Mouse (Mus musculus) kidney, embryonic 15.5 days (tissue): ENCODE measurements around the gene Mvb12a. TPM values are rescaled to one million over a fixed set of nuclear protein-coding genes. Genes with fewer than 3 reads are reported as not detected.

ENCODE experiments used
- ATAC-seq: fragments of 200-750 bp; cut with Nextera tagmentation; replicated peaks from 2 replicates; pipeline ENCODE4 v1.8.0; 2017; ENCODE audit warnings: moderate TSS enrichment; ENCODE audit not compliant: low FRiP score
- H3K27ac ChIP-seq: fragments of 300-500 bp; sonication (generic); 2 replicates; pipeline ENCODE4 v1.5.1; 2015; ENCODE audit warnings: mild to moderate bottlenecking, inconsistent platforms
- H3K27me3 ChIP-seq: fragments of 300-500 bp; sonication (generic); 2 replicates; pipeline ENCODE4 v1.6.1; 2015; ENCODE audit warnings: inconsistent platforms
- H3K36me3 ChIP-seq: fragments of 300-500 bp; sonication (generic); 2 replicates; pipeline ENCODE4 v1.6.1; 2015; ENCODE audit warnings: inconsistent platforms
- H3K4me1 ChIP-seq: fragments of 300-500 bp; sonication (generic); 2 replicates; pipeline ENCODE4 v1.6.1; 2015; ENCODE audit warnings: inconsistent platforms
- H3K4me2 ChIP-seq: fragments of 300-500 bp; sonication (generic); 2 replicates; pipeline ENCODE4 v1.6.1; 2015; ENCODE audit warnings: moderate library complexity, mild to moderate bottlenecking, inconsistent platforms
- H3K4me3 ChIP-seq: fragments of 300-500 bp; sonication (generic); replicated peaks from 2 replicates; pipeline ENCODE4 v1.5.1; 2015; ENCODE audit warnings: mild to moderate bottlenecking, inconsistent platforms
- H3K9ac ChIP-seq: fragments of 300-500 bp; sonication (generic); 2 replicates; pipeline ENCODE4 v1.6.1; 2015; ENCODE audit warnings: mild to moderate bottlenecking, inconsistent platforms
- H3K9me3 ChIP-seq: fragments of 300-500 bp; sonication (generic); replicated peaks from 2 replicates; pipeline ENCODE4 v1.6.1; 2016; ENCODE audit warnings: inconsistent platforms
- WGBS: fragments of 180-500 bp; shearing (Covaris S2); methylation state at CpG from one replicate; pipeline ENCODE4 v1.1.7; 2015; ENCODE audit warnings: mixed read lengths; 5-methylcytosine and 5-hydroxymethylcytosine counted together
- polyA plus RNA-seq: library from polyadenylated mRNA; unstranded; fragments of >200 nt; fragmentation: Nextera tagmentation; extraction: Ambion mirVana; gene quantifications from 2 replicates; pipeline ENCODE4 v1.2.1, GENCODE M21; 2015

Gene Mvb12a
- 98.3 and 99.8 TPM in 2 replicates for polyA plus RNA-seq

- peaks cover 29% of the 10 kb centered on the region for H3K36me3 ChIP-seq
- H3K9me3 ChIP-seq = no peaks in the 10 kb centered on the region
- peak within 1 kb of the TSS; percentile 91 for H3K4me3 ChIP-seq
- H3K27ac ChIP-seq = peak within 1 kb of the TSS; percentile 78
- WGBS = under 1% methylated on average over 55 of the region's 55 CpGs
- peak; percentile 95 for ATAC-seq
- H3K4me1 ChIP-seq = peaks cover 19% of the 10 kb centered on the region
- H3K4me2 ChIP-seq = peak within 1 kb of the TSS; percentile 87
- peak within 1 kb of the TSS; percentile 85 for H3K9ac ChIP-seq
- H3K27me3 ChIP-seq = no peaks in the 10 kb centered on the region
Measured at GRCm38 (mm10) chr8:71542632-71543343, at the start of gene Mvb12a. Gene Mvb12a (plus strand): TSS chr8:71542922.

DNA sequence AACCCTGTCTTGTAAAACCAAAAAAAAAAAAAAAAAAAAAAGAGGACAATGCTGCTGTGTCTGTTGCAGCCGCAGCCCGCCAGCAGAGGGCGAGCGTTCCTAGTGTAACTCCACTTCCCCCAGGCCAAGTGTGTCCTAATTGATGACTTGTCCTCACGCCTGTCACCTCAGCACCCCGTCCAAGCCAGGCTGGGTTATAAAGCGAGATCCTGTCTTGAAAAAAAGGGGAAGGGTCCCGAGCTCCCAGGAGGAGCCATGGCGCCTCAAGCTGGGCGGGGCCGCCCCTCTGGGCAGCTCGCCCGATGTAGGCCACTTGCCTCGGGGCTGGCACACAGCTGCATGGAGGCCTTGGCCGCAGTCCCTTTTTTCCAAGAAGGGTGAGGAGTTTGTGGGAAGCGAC, 47.7 kb upstream of the Mvb12a start:
- H3K36me3 ChIP-seq = peaks cover 43% of the 10 kb centered on the region
- no peak overlapping the region for H3K9ac ChIP-seq
- peak overlapping the region; percentile 35; the same call in 1 of the 2 replicates for H3K4me2 ChIP-seq
- H3K4me1 ChIP-seq = peaks cover 52% of the 10 kb centered on the region
- ATAC-seq = peak; percentile 24; the same call in 1 of the 2 replicates
- WGBS = 19% methylated on average over 16 of the region's 16 CpGs
- H3K27me3 ChIP-seq = no peaks in the 10 kb centered on the region
- H3K27ac ChIP-seq = peak overlapping the region; percentile 90
- no peaks in the 10 kb centered on the region for H3K9me3 ChIP-seq
- H3K4me3 ChIP-seq = no peak overlapping the region

- H3K4me2 ChIP-seq = no peak overlapping the region; the same call in 1 of the 2 replicates
- no peak overlapping the region for H3K9ac ChIP-seq
- H3K4me3 ChIP-seq = no peak overlapping the region
- peaks cover 58% of the 10 kb centered on the region for H3K4me1 ChIP-seq
- peaks cover 35% of the 10 kb centered on the region for H3K36me3 ChIP-seq
- WGBS = 81% methylated on average over 5 of the region's 5 CpGs
- no peak for ATAC-seq
- peak overlapping the region; percentile 90 for H3K27ac ChIP-seq
- no peaks in the 10 kb centered on the region for H3K9me3 ChIP-seq
- H3K27me3 ChIP-seq = no peaks in the 10 kb centered on the region
Measured at GRCm38 (mm10) chr8:71495811-71496210, 46.9 kb upstream of the Mvb12a start.

GRCm38 (mm10) chr8:71496481-71496880, 46.2 kb upstream of the Mvb12a start:
- peaks cover 59% of the 10 kb centered on the region for H3K4me1 ChIP-seq
- H3K4me2 ChIP-seq = no peak overlapping the region; the same call in 1 of the 2 replicates
- H3K27ac ChIP-seq = peak overlapping the region; percentile 90
- peak; percentile 30 for ATAC-seq
- H3K36me3 ChIP-seq = peaks cover 28% of the 10 kb centered on the region
- no peaks in the 10 kb centered on the region for H3K9me3 ChIP-seq
- H3K9ac ChIP-seq = 0 out of 2 replicates have a peak overlapping the region, but pooled peaks have one; percentile 12
- no peak overlapping the region for H3K4me3 ChIP-seq
- whole genome bisulfite sequencing = 11% methylated on average over 11 of the region's 11 CpGs
- no peaks in the 10 kb centered on the region for H3K27me3 ChIP-seq

GRCm38 (mm10) chr8:71497077-71497645, 45.6 kb upstream of the Mvb12a start:
- Histone ChIP-seq H3K4me2 (no peak overlapping the region), H3K9me3 (no peaks in the 10 kb centered on the region), H3K27ac (peak overlapping the region; percentile 90), H3K9ac (no peak overlapping the region), H3K27me3 (no peaks in the 10 kb centered on the region), H3K4me1 (peaks cover 59% of the 10 kb centered on the region), H3K4me3 (no peak overlapping the region), H3K36me3 (peaks cover 23% of the 10 kb centered on the region)
- WGBS = 78% methylated on average over 1 of the region's 1 CpGs
- ATAC-seq = no peak

- ATAC-seq = peak; percentile 33
- peaks cover 59% of the 10 kb centered on the region for H3K4me1 ChIP-seq
- H3K27me3 ChIP-seq = no peaks in the 10 kb centered on the region
- WGBS = 5% methylated on average over 15 of the region's 15 CpGs
- 0 out of 2 replicates have a peak overlapping the region, but pooled peaks have one; percentile 4 for H3K9ac ChIP-seq
- H3K27ac ChIP-seq = peak overlapping the region; percentile 90
- peaks cover 14% of the 10 kb centered on the region for H3K36me3 ChIP-seq
- no peaks in the 10 kb centered on the region for H3K9me3 ChIP-seq
- peak overlapping the region; percentile 9 for H3K4me2 ChIP-seq
- H3K4me3 ChIP-seq = no peak overlapping the region
Measured at GRCm38 (mm10) chr8:71497881-71498501, 44.7 kb upstream of the Mvb12a start.

- Histone ChIP-seq H3K36me3 (peaks cover 6% of the 10 kb centered on the region), H3K4me1 (peaks cover 59% of the 10 kb centered on the region), H3K4me3 (no peak overlapping the region), H3K27ac (peak overlapping the region; percentile 90), H3K4me2 (peak overlapping the region; percentile 9), H3K9ac (no peak overlapping the region), H3K9me3 (no peaks in the 10 kb centered on the region), H3K27me3 (no peaks in the 10 kb centered on the region)
- WGBS = 21% methylated on average over 15 of the region's 16 CpGs
- peak; percentile 24; the same call in 1 of the 2 replicates for ATAC-seq
Measured at GRCm38 (mm10) chr8:71498816-71499690, 43.7 kb upstream of the Mvb12a start.

DNA sequence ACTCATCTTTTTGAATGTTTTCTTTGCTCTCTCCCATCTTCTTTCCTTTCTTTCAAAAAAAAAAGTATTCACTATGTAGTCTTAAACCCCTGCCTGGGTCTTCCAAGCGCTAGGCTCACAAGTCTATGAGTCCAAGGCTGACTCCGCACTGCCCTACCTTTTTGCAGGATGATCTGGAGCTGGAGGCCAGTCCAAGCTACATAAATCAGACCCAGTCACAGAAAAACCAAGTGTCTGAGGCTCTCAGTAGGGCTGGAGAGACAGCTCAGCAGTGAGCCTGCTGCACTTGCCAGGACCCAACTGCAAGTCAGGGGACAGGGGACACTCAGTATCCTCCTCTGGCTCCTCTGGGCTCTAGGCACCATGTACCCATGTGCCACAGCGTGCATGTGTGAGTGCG, 38.4 kb upstream of the Mvb12a start:
- no peak overlapping the region for H3K4me3 ChIP-seq
- H3K27me3 ChIP-seq = peaks cover 39% of the 10 kb centered on the region
- WGBS = 81% methylated on average over 4 of the region's 4 CpGs
- no peak for ATAC-seq
- H3K36me3 ChIP-seq = no peaks in the 10 kb centered on the region
- H3K9me3 ChIP-seq = no peaks in the 10 kb centered on the region
- no peak overlapping the region for H3K9ac ChIP-seq
- H3K4me2 ChIP-seq = no peak overlapping the region
- H3K4me1 ChIP-seq = peaks cover 29% of the 10 kb centered on the region
- 0 out of 2 replicates have a peak overlapping the region, but pooled peaks have one; percentile 37 for H3K27ac ChIP-seq

- H3K9me3 ChIP-seq = no peaks in the 10 kb centered on the region
- peaks cover 48% of the 10 kb centered on the region for H3K27me3 ChIP-seq
- no peak for ATAC-seq
- WGBS = 95% methylated on average over 4 of the region's 4 CpGs
- no peaks in the 10 kb centered on the region for H3K36me3 ChIP-seq
- H3K9ac ChIP-seq = no peak overlapping the region
- H3K4me1 ChIP-seq = peaks cover 23% of the 10 kb centered on the region
- H3K4me3 ChIP-seq = no peak overlapping the region
- H3K27ac ChIP-seq = no peak overlapping the region
- H3K4me2 ChIP-seq = no peak overlapping the region
Measured at GRCm38 (mm10) chr8:71505326-71505725, 37.4 kb upstream of the Mvb12a start.

DNA sequence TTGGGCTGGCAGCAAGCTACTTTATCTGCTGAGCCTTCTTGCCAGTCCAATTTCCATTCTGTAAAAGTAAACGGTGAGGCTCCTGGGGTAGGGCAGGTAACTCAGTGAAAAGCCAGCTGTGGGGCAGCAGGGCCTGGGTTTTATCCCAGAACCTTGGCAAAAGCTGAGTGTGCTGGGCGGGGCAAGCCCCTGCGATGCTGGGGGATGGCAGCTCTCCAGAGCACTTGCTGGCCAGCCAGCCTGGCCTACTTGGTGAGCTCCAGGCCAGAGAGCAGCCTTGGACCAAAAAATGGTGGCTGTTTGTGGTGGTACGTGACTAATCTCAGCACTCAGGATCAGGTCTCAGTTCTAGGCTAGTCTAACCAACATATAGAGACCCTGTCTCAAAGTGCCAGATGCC, 36.7 kb upstream of the Mvb12a start:
- Histone ChIP-seq H3K27me3 (peaks cover 48% of the 10 kb centered on the region), H3K27ac (no peak overlapping the region), H3K4me3 (no peak overlapping the region), H3K9ac (no peak overlapping the region), H3K36me3 (no peaks in the 10 kb centered on the region), H3K4me1 (peaks cover 17% of the 10 kb centered on the region), H3K4me2 (no peak overlapping the region), H3K9me3 (no peaks in the 10 kb centered on the region)
- ATAC-seq = no peak
- 89% methylated on average over 4 of the region's 4 CpGs for WGBS

GRCm38 (mm10) chr8:71507589-71508104, 35.1 kb upstream of the Mvb12a start:
- under 1% methylated on average over 61 of the region's 61 CpGs for WGBS
- peaks cover 23% of the 10 kb centered on the region for H3K4me1 ChIP-seq
- H3K27me3 ChIP-seq = peaks cover 50% of the 10 kb centered on the region

More at GRCm38 (mm10) chr8:71507589-71508104, 35.1 kb upstream of the Mvb12a start:
- Histone ChIP-seq H3K9me3 (no peaks in the 10 kb centered on the region), H3K4me2 (peak overlapping the region; percentile 90), H3K9ac (peak overlapping the region; percentile 44), H3K27ac (no peak overlapping the region), H3K4me3 (peak overlapping the region; percentile 51), H3K36me3 (no peaks in the 10 kb centered on the region)
- ATAC-seq = peak; percentile 70
